Comparison of ENCODE assay signal across 8 mouse cellular contexts in genomic region chr2:73280356-73281047, GRCm38 (mm10). TPM values are rescaled to one million over a fixed set of nuclear protein-coding genes. Genes with fewer than 3 reads are reported as not detected.
DNase-seq lines count a peak whose midpoint lies in the region; ATAC-seq and TF ChIP-seq lines count a peak whose summit lies in the region.

No protein-coding gene starts in this region.

- H3K9me3 ChIP-seq in lung, embryonic 15.5 days = no peaks in the 10 kb centered on the region
- H3K9me3 ChIP-seq in forebrain, embryonic 10.5 days = no peaks in the 10 kb centered on the region
- H3K9me3 ChIP-seq in limb, embryonic 11.5 days (ENCODE audit: control insufficient read depth, low read length) = no peaks in the 10 kb centered on the region

- H3K4me2 ChIP-seq in lung, embryonic 15.5 days = peak overlapping the region; percentile 33
- H3K4me2 ChIP-seq in limb, embryonic 11.5 days (ENCODE audit: low read depth, severe bottlenecking) = peak overlapping the region; percentile 26

- TF ChIP-seq CTCF in olfactory bulb, adult 2 months (IDR thresholded peaks at IDR 0.05; ENCODE audit: insufficient read depth, low read depth, low read length) = no peak

- peaks cover 34% of the 10 kb centered on the region for H3K4me1 ChIP-seq in lung, embryonic 15.5 days
- peaks cover 47% of the 10 kb centered on the region for H3K4me1 ChIP-seq in forebrain, embryonic 10.5 days
- peaks cover 29% of the 10 kb centered on the region for H3K4me1 ChIP-seq in limb, embryonic 11.5 days (ENCODE audit: control insufficient read depth, insufficient read depth, low read length)
- H3K4me1 ChIP-seq in olfactory bulb, adult 2 months (ENCODE audit: control insufficient read depth, insufficient read depth, low read length) = peaks cover 13% of the 10 kb centered on the region

- no peak for TF ChIP-seq POLR2A in olfactory bulb, adult 2 months (IDR thresholded peaks at IDR 0.05; ENCODE audit: insufficient read depth, low read depth, low read length)

- WGBS in lung, embryonic 15.5 days = 3% methylated on average over 33 of the region's 33 CpGs
- under 1% methylated on average over 33 of the region's 33 CpGs for WGBS in forebrain, embryonic 10.5 days
- 2% methylated on average over 33 of the region's 33 CpGs for WGBS in limb, embryonic 11.5 days
- 14% methylated on average over 33 of the region's 33 CpGs for WGBS in olfactory bulb, adult 2 months

- ATAC-seq in lung, embryonic 15.5 days (ENCODE audit: borderline replicate concordance, extremely low read depth, low FRiP score, low TSS enrichment) = no peak
- ATAC-seq in limb, embryonic 11.5 days (ENCODE audit: insufficient number of reproducible peaks, low FRiP score, low TSS enrichment, low read depth) = no peak

- no peaks in the 10 kb centered on the region for H3K36me3 ChIP-seq in lung, embryonic 15.5 days
- no peaks in the 10 kb centered on the region for H3K36me3 ChIP-seq in forebrain, embryonic 10.5 days (replicated peaks)
- no peaks in the 10 kb centered on the region for H3K36me3 ChIP-seq in limb, embryonic 11.5 days (ENCODE audit: control insufficient read depth, insufficient read depth, low read length)

- H3K4me3 ChIP-seq in lung, embryonic 15.5 days = peak overlapping the region; percentile 9; the same call in 1 of the 2 replicates
- H3K4me3 ChIP-seq in forebrain, embryonic 10.5 days = peak overlapping the region; percentile 31
- H3K4me3 ChIP-seq in limb, embryonic 11.5 days (ENCODE audit: low read depth, low read length) = 0 out of 2 replicates have a peak overlapping the region, but pooled peaks have one; percentile 8
- peak overlapping the region; percentile 36 for H3K4me3 ChIP-seq in olfactory bulb, adult 2 months (ENCODE audit: insufficient read depth, low read depth, low read length)

- H3K9ac ChIP-seq in lung, embryonic 15.5 days = no peak overlapping the region
- H3K9ac ChIP-seq in limb, embryonic 11.5 days (ENCODE audit: low read length) = no peak overlapping the region

- H3K27me3 ChIP-seq in lung, embryonic 15.5 days = peaks cover 63% of the 10 kb centered on the region
- peaks cover 74% of the 10 kb centered on the region for H3K27me3 ChIP-seq in forebrain, embryonic 10.5 days (ENCODE audit: poor library complexity, severe bottlenecking)
- peaks cover 48% of the 10 kb centered on the region for H3K27me3 ChIP-seq in limb, embryonic 11.5 days (ENCODE audit: control insufficient read depth, insufficient read depth, low read length)

- H3K27ac ChIP-seq in lung, embryonic 15.5 days = no peak overlapping the region
- no peak overlapping the region for H3K27ac ChIP-seq in forebrain, embryonic 10.5 days
- no peak overlapping the region for H3K27ac ChIP-seq in limb, embryonic 11.5 days (replicated peaks; ENCODE audit: low read depth, low read length)
- H3K27ac ChIP-seq in olfactory bulb, adult 2 months (ENCODE audit: insufficient read depth, low read depth, low read length) = peak overlapping the region; percentile 73

- no peak for DNase-seq in lung, postnatal 36 days
- DNase-seq in forebrain, embryonic 10.5 days (ENCODE audit: extremely low spot score, low spot score) = peak; percentile 36
- DNase-seq in limb, embryonic 11.5 days (ENCODE audit: low spot score) = no peak
- no peak for DNase-seq in ovary, postnatal 10 days (ENCODE audit: low spot score)
- DNase-seq in left cerebral cortex, adult 18-20 months (ENCODE audit: low spot score in 2 of 2) = no peak
- DNase-seq in left cerebral cortex, adult 9 months (ENCODE audit: low spot score in 2 of 2) = no peak

RNA-seq across cellular contexts. Expression of gene Sp9, which starts 8.8 kb away (rescaled TPM):
- polyA plus RNA-seq in lung, embryonic 15.5 days (2015; fragmentation: Nextera tagmentation; extraction: Ambion mirVana) = not detected in 2 replicates
- 0.94 and 1.1 TPM in 2 replicates for polyA plus RNA-seq in forebrain, embryonic 10.5 days (2016; fragmentation: Nextera tagmentation; extraction: Ambion mirVana)
- 0.87 and 0.92 TPM in 2 replicates for polyA plus RNA-seq in limb, embryonic 11.5 days (2014; fragmentation: Nextera tagmentation; extraction: Ambion mirVana)
- not detected in 2 replicates for polyA plus RNA-seq in olfactory bulb, adult 2 months (2012; ENCODE audit: insufficient read depth, insufficient read length, low replicate concordance, missing spikeins)
- 1 to 10 TPM; 3.6 to 4.1 TPM for total RNA-seq in left cerebral cortex, adult 18-20 months (2021)

RNA-seq across cellular contexts. Expression of gene Scrn3, which starts 31.9 kb away (rescaled TPM):
- polyA plus RNA-seq in lung, embryonic 15.5 days (2015; fragmentation: Nextera tagmentation; extraction: Ambion mirVana) = 18.1 and 21.1 TPM in 2 replicates
- polyA plus RNA-seq in forebrain, embryonic 10.5 days (2016; fragmentation: Nextera tagmentation; extraction: Ambion mirVana) = 12.8 and 13.8 TPM in 2 replicates
- polyA plus RNA-seq in limb, embryonic 11.5 days (2014; fragmentation: Nextera tagmentation; extraction: Ambion mirVana) = 17.0 and 17.8 TPM in 2 replicates
- polyA plus RNA-seq in olfactory bulb, adult 2 months (2012; ENCODE audit: insufficient read depth, insufficient read length, low replicate concordance, missing spikeins) = not detected in 2 replicates
- total RNA-seq in left cerebral cortex, adult 18-20 months (2021) = 10 to 100 TPM; 24.8 to 25.7 TPM

RNA-seq across cellular contexts. Expression of gene Cir1, which starts 32.0 kb away (rescaled TPM):
- 24.5 and 25.7 TPM in 2 replicates for polyA plus RNA-seq in lung, embryonic 15.5 days (2015; fragmentation: Nextera tagmentation; extraction: Ambion mirVana)
- polyA plus RNA-seq in forebrain, embryonic 10.5 days (2016; fragmentation: Nextera tagmentation; extraction: Ambion mirVana) = 13.3 and 14.0 TPM in 2 replicates
- polyA plus RNA-seq in limb, embryonic 11.5 days (2014; fragmentation: Nextera tagmentation; extraction: Ambion mirVana) = 23.9 and 25.7 TPM in 2 replicates
- not detected in 2 replicates for polyA plus RNA-seq in olfactory bulb, adult 2 months (2012; ENCODE audit: insufficient read depth, insufficient read length, low replicate concordance, missing spikeins)
- total RNA-seq in left cerebral cortex, adult 18-20 months (2021) = 10 to 100 TPM; 25.6 to 28.3 TPM

Comparison
In these comparisons a context has a peak if more than half of its experiments do, and no peak if none do; other contexts are left out.
1. RNA of gene Scrn3, which starts 31.9 kb away (polyA plus RNA-seq): 18.1 to 21.1 TPM in lung, embryonic 15.5 days, 17.0 to 17.8 TPM in limb, embryonic 11.5 days and 12.8 to 13.8 TPM in forebrain, embryonic 10.5 days; not detected in olfactory bulb, adult 2 months; every median in the first group is over 10 times any median in the second.
2. Peak in every context shown above with its lines, with median percentiles within 50 percentile points of each other: H3K4me3 ChIP-seq.